Mouse (Mus musculus) lung, adult 2 months (tissue): ENCODE data around the gene Rnasel.

Experiments
- CTCF ChIP-seq: fragments of 200-500 bp; IDR thresholded peaks from 2 replicates; pipeline ENCODE4 v1.5.1; 2011; ENCODE audit warnings: mild to moderate bottlenecking, low read length, control low read depth; ENCODE audit not compliant: insufficient read depth
- POLR2A ChIP-seq: fragments of 200-500 bp; IDR thresholded peaks from 2 replicates; pipeline ENCODE4 v1.6.1; 2011; ENCODE audit warnings: low read depth, mild to moderate bottlenecking, control low read depth, low read length, borderline replicate concordance; ENCODE audit errors: extremely low read depth

- no peak for TF ChIP-seq CTCF
- TF ChIP-seq POLR2A, result no peak
Observed at GRCm38 (mm10) chr1:153702166-153702852, 46.9 kb upstream of the Rnasel start.
